Mouse (Mus musculus): ENCODE measurements around the gene Ffar4. TPM values are rescaled to one million over a fixed set of nuclear protein-coding genes. Genes with fewer than 3 reads are reported as not detected.

Gene Ffar4
- not detected in 4 replicates for total RNA-seq (2023; ENCODE audit: inconsistent age)

DNA sequence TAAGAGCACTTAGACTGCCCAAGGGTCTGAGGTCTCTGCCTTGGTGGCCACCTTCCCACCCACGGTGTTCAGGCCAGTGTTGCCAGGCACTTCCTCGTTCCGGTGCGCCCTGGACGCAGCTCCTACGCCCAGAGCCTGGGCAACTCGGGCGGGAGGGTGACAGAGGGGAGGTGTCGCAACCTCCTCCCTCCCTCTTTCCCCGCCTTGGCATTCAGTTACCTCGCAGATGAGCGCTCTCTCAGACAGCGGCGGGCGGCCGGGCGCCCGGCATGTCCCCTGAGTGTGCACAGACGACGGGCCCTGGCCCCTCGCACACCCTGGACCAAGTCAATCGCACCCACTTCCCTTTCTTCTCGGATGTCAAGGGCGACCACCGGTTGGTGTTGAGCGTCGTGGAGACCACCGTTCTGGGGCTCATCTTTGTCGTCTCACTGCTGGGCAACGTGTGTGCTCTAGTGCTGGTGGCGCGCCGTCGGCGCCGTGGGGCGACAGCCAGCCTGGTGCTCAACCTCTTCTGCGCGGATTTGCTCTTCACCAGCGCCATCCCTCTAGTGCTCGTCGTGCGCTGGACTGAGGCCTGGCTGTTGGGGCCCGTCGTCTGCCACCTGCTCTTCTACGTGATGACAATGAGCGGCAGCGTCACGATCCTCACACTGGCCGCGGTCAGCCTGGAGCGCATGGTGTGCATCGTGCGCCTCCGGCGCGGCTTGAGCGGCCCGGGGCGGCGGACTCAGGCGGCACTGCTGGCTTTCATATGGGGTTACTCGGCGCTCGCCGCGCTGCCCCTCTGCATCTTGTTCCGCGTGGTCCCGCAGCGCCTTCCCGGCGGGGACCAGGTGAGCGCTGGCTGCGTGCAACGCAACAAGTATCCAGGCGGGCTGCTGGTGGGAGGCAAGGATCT lies at the start of gene Ffar4:
Gene Ffar4 (plus strand): TSS at position 214 of the 901 bp plus-strand sequence.

DNA sequence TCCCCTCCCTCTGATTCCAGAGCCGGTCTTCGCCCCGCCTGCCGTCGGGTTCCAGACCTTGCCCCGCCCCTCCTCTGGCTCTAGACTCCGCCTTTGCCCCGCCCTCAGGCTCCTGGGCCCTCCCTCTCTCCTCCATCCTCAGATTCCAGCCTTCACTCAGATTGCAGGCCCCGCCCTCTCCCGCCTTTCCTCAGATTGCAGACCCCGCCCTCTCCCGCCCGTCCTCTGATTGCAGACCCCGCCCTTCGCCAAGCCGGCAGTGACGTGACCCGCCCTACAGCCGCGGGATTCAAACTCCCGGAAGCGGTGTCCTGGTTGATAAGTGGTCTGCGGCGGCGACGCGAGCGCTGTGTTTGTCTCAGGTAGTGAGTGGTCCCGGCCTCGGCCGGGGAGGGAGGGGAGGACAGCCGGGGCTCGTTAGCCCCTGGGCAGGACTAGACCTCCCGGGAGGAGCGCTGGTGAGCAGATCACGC lies 42.1 kb upstream of the Ffar4 start, which contains the start of gene Cep55:
Gene Cep55 (plus strand): TSS at position 292 of the 473 bp plus-strand sequence.

GRCm38 (mm10) chr19:38125219-38125610 lies 28.3 kb downstream of the Ffar4 start, which contains the start of gene Rbp4:
TSS of gene Rbp4 (minus strand) at chr19:38125281.

DNA sequence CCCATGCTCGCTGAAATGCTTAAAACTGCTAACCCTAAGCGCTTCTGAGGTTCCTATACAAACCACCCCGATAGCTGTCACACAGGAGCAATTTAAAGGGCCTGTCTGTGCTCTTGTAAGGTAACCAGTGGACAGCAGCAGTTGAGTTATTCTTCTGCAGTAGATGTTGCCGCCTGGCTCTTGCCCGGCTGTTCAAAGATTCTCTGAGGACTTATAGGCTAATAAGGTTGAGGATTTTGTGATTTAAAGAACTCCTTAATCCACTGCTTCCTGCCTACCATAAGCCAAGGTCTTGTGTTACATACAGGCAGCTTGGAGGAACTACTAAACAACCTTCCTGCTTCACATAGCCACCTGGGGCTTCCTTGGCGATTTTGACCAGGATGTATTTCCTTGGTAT lies 35.6 kb downstream of the Ffar4 start, which contains the start of gene Pde6c:
Gene Pde6c (plus strand): TSS at position 301 of the 400 bp plus-strand sequence.

Other genes with a start within 250 kb of the Ffar4 start
- gene Myof, start 53.5 kb upstream of the Ffar4 start, total RNA-seq (2023; ENCODE audit: inconsistent age) = 39.6 to 48.7 TPM (median 41.6 TPM) in 4 replicates
- gene Cep55, start 42.1 kb upstream of the Ffar4 start, total RNA-seq (2023; ENCODE audit: inconsistent age) = 1.7 to 3.9 TPM (median 2.3 TPM) in 4 replicates
- gene Rbp4, start 28.2 kb downstream of the Ffar4 start, total RNA-seq (2023; ENCODE audit: inconsistent age) = not detected in 4 replicates
- gene Pde6c, start 35.7 kb downstream of the Ffar4 start, total RNA-seq (2023; ENCODE audit: inconsistent age) = not detected in 4 replicates
- 21.7 to 25.1 TPM (median 23.3 TPM) in 4 replicates for gene Fra10ac1, start 127.1 kb downstream of the Ffar4 start, total RNA-seq (2023; ENCODE audit: inconsistent age)
- gene Lgi1, start 167.5 kb downstream of the Ffar4 start, total RNA-seq (2023; ENCODE audit: inconsistent age) = not detected in 4 replicates

Measured in B cell, adult (primary cell).